Mouse (Mus musculus) lung, embryonic 15.5 days (tissue): ENCODE data around the gene Kcnmb4. TPM values are rescaled to one million over a fixed set of nuclear protein-coding genes. Genes with fewer than 3 reads are reported as not detected.

ENCODE experiments used
- ATAC-seq: fragments of 200-750 bp; cut with Nextera tagmentation; 2 replicates; pipeline ENCODE4 v1.8.0; 2017; ENCODE audit warnings: moderate number of reproducible peaks, borderline replicate concordance; ENCODE audit not compliant: low FRiP score, low TSS enrichment; ENCODE audit errors: extremely low read depth
- H3K27ac ChIP-seq: fragments of 300-500 bp; sonication (generic); 2 replicates; pipeline ENCODE4 v1.5.1; 2015; ENCODE audit warnings: moderate library complexity, mild to moderate bottlenecking, inconsistent platforms
- H3K27me3 ChIP-seq: fragments of 300-500 bp; sonication (generic); 2 replicates; pipeline ENCODE4 v1.6.1; 2015; ENCODE audit warnings: inconsistent platforms
- H3K36me3 ChIP-seq: fragments of 300-500 bp; sonication (generic); 2 replicates; pipeline ENCODE4 v1.6.1; 2015; ENCODE audit warnings: inconsistent platforms
- H3K4me1 ChIP-seq: fragments of 300-500 bp; sonication (generic); 2 replicates; pipeline ENCODE4 v1.6.1; 2015; ENCODE audit warnings: inconsistent platforms
- H3K4me2 ChIP-seq: fragments of 300-500 bp; sonication (generic); 2 replicates; pipeline ENCODE4 v1.6.1; 2015; ENCODE audit warnings: inconsistent platforms, mild to moderate bottlenecking, moderate library complexity
- H3K4me3 ChIP-seq: fragments of 300-500 bp; sonication (generic); 2 replicates; pipeline ENCODE4 v1.5.1; 2015; ENCODE audit warnings: mild to moderate bottlenecking, inconsistent platforms
- H3K9ac ChIP-seq: fragments of 300-500 bp; sonication (generic); 2 replicates; pipeline ENCODE4 v1.6.1; 2015; ENCODE audit warnings: inconsistent platforms
- H3K9me3 ChIP-seq: fragments of 300-500 bp; sonication (generic); 2 replicates; pipeline ENCODE4 v1.6.1; 2016; ENCODE audit warnings: inconsistent platforms
- WGBS: fragments of 180-500 bp; shearing (Covaris S2); methylation state at CpG from one replicate; pipeline ENCODE4 v1.1.7; 2015; 5-methylcytosine and 5-hydroxymethylcytosine counted together
- polyA plus RNA-seq: library from polyadenylated mRNA; unstranded; fragments of >200 nt; fragmentation: Nextera tagmentation; extraction: Ambion mirVana; gene quantifications from 2 replicates; pipeline ENCODE4 v1.2.1, GENCODE M21; 2015

The Kcnmb4 gene
- polyA plus RNA-seq, 1 experiment from 2014 or later: 3.7 TPM

- Histone ChIP-seq H3K9ac (no peak overlapping the region), H3K36me3 (no peaks in the 10 kb centered on the region), H3K27ac (no peak overlapping the region), H3K4me2 (no peak overlapping the region), H3K9me3 (no peaks in the 10 kb centered on the region), H3K27me3 (no peaks in the 10 kb centered on the region), H3K4me1 (no peaks in the 10 kb centered on the region), H3K4me3 (no peak overlapping the region)
- no peak for ATAC-seq
- 70% methylated on average over 24 of the region's 24 CpGs for WGBS
Measured at GRCm38 (mm10) chr10:116418121-116418726, 55.5 kb downstream of the Kcnmb4 start.

GRCm38 (mm10) chr10:116416726-116417125, 57.0 kb downstream of the Kcnmb4 start:
- no peaks in the 10 kb centered on the region for H3K27me3 ChIP-seq
- no peak overlapping the region for H3K27ac ChIP-seq
- no peak overlapping the region for H3K4me2 ChIP-seq
- H3K9ac ChIP-seq: no peak overlapping the region
- no peaks in the 10 kb centered on the region for H3K36me3 ChIP-seq
- no peak overlapping the region for H3K4me3 ChIP-seq
- no peaks in the 10 kb centered on the region for H3K4me1 ChIP-seq
- 38% methylated on average over 5 of the region's 5 CpGs for WGBS
- no peaks in the 10 kb centered on the region for H3K9me3 ChIP-seq
- ATAC-seq: no peak

GRCm38 (mm10) chr10:116416142-116416541, 57.5 kb downstream of the Kcnmb4 start:
- no peaks in the 10 kb centered on the region for H3K4me1 ChIP-seq
- no peak overlapping the region for H3K4me2 ChIP-seq
- ATAC-seq: no peak
- WGBS: 50% methylated on average over 6 of the region's 6 CpGs
- H3K27me3 ChIP-seq: no peaks in the 10 kb centered on the region
- no peak overlapping the region for H3K9ac ChIP-seq
- H3K36me3 ChIP-seq: no peaks in the 10 kb centered on the region
- no peak overlapping the region for H3K27ac ChIP-seq
- no peak overlapping the region for H3K4me3 ChIP-seq
- no peaks in the 10 kb centered on the region for H3K9me3 ChIP-seq

- Histone ChIP-seq H3K27me3 (no peaks in the 10 kb centered on the region), H3K36me3 (no peaks in the 10 kb centered on the region), H3K4me3 (no peak overlapping the region), H3K9me3 (no peaks in the 10 kb centered on the region), H3K4me2 (no peak overlapping the region), H3K9ac (no peak overlapping the region), H3K4me1 (no peaks in the 10 kb centered on the region), H3K27ac (no peak overlapping the region)
- no peak for ATAC-seq
- WGBS: 22% methylated on average over 9 of the region's 9 CpGs
Measured at GRCm38 (mm10) chr10:116410826-116411225, 62.9 kb downstream of the Kcnmb4 start.

- WGBS: 47% methylated on average over 19 of the region's 19 CpGs
- no peak overlapping the region for H3K9ac ChIP-seq
- no peak overlapping the region for H3K4me2 ChIP-seq
- H3K36me3 ChIP-seq: no peaks in the 10 kb centered on the region
- H3K9me3 ChIP-seq: no peaks in the 10 kb centered on the region
- H3K4me1 ChIP-seq: no peaks in the 10 kb centered on the region
- ATAC-seq: no peak
- no peak overlapping the region for H3K27ac ChIP-seq
- H3K4me3 ChIP-seq: no peak overlapping the region
- H3K27me3 ChIP-seq: no peaks in the 10 kb centered on the region
Measured at GRCm38 (mm10) chr10:116407684-116408359, 65.9 kb downstream of the Kcnmb4 start.

GRCm38 (mm10) chr10:116405011-116405410, 68.7 kb downstream of the Kcnmb4 start:
- no peaks in the 10 kb centered on the region for H3K36me3 ChIP-seq
- H3K4me3 ChIP-seq: no peak overlapping the region
- WGBS: 92% methylated on average over 6 of the region's 6 CpGs
- H3K9me3 ChIP-seq: no peaks in the 10 kb centered on the region
- no peak overlapping the region for H3K27ac ChIP-seq
- ATAC-seq: no peak
- no peak overlapping the region for H3K9ac ChIP-seq
- no peaks in the 10 kb centered on the region for H3K27me3 ChIP-seq
- H3K4me1 ChIP-seq: no peaks in the 10 kb centered on the region
- no peak overlapping the region for H3K4me2 ChIP-seq

- H3K27ac ChIP-seq: no peak overlapping the region
- H3K27me3 ChIP-seq: no peaks in the 10 kb centered on the region
- H3K9me3 ChIP-seq: no peaks in the 10 kb centered on the region
- no peaks in the 10 kb centered on the region for H3K4me1 ChIP-seq
- no peaks in the 10 kb centered on the region for H3K36me3 ChIP-seq
- WGBS: 24% methylated on average over 4 of the region's 4 CpGs
- no peak for ATAC-seq
- no peak overlapping the region for H3K9ac ChIP-seq
- H3K4me3 ChIP-seq: no peak overlapping the region
- no peak overlapping the region for H3K4me2 ChIP-seq
Measured at GRCm38 (mm10) chr10:116403679-116404078, 70.0 kb downstream of the Kcnmb4 start.

GRCm38 (mm10) chr10:116402742-116403425, 70.8 kb downstream of the Kcnmb4 start:
- no peaks in the 10 kb centered on the region for H3K27me3 ChIP-seq
- H3K9me3 ChIP-seq: no peaks in the 10 kb centered on the region
- ATAC-seq: no peak
- H3K4me2 ChIP-seq: no peak overlapping the region
- H3K36me3 ChIP-seq: no peaks in the 10 kb centered on the region
- no peak overlapping the region for H3K4me3 ChIP-seq
- H3K9ac ChIP-seq: no peak overlapping the region
- no peak overlapping the region for H3K27ac ChIP-seq
- WGBS: 48% methylated on average over 6 of the region's 6 CpGs
- H3K4me1 ChIP-seq: peaks cover 3% of the 10 kb centered on the region; the same call in 1 of the 2 replicates

- Histone ChIP-seq H3K4me2 (peak overlapping the region; percentile 46), H3K4me1 (peaks cover 15% of the 10 kb centered on the region), H3K27ac (no peak overlapping the region), H3K4me3 (peak overlapping the region; percentile 8; the same call in 1 of the 2 replicates), H3K27me3 (no peaks in the 10 kb centered on the region), H3K36me3 (no peaks in the 10 kb centered on the region), H3K9ac (no peak overlapping the region), H3K9me3 (no peaks in the 10 kb centered on the region)
- no peak for ATAC-seq
- 36% methylated on average over 12 of the region's 12 CpGs for WGBS
Measured at GRCm38 (mm10) chr10:116397973-116398372, 75.7 kb downstream of the Kcnmb4 start.

GRCm38 (mm10) chr10:116397573-116397972, 76.1 kb downstream of the Kcnmb4 start:
- Histone ChIP-seq H3K4me3 (peak overlapping the region; percentile 8; the same call in 1 of the 2 replicates), H3K27ac (no peak overlapping the region), H3K4me2 (peak overlapping the region; percentile 46), H3K9ac (no peak overlapping the region), H3K36me3 (no peaks in the 10 kb centered on the region), H3K9me3 (no peaks in the 10 kb centered on the region), H3K27me3 (no peaks in the 10 kb centered on the region), H3K4me1 (peaks cover 15% of the 10 kb centered on the region)
- WGBS: 39% methylated on average over 14 of the region's 14 CpGs
- no peak for ATAC-seq

GRCm38 (mm10) chr10:116396966-116397365, 76.7 kb downstream of the Kcnmb4 start:
- H3K9me3 ChIP-seq: no peaks in the 10 kb centered on the region
- peaks cover 15% of the 10 kb centered on the region for H3K4me1 ChIP-seq
- 89% methylated on average over 13 of the region's 13 CpGs for WGBS
- no peak overlapping the region for H3K4me3 ChIP-seq
- H3K27ac ChIP-seq: no peak overlapping the region
- ATAC-seq: no peak
- H3K36me3 ChIP-seq: no peaks in the 10 kb centered on the region
- H3K27me3 ChIP-seq: no peaks in the 10 kb centered on the region
- no peak overlapping the region for H3K4me2 ChIP-seq
- H3K9ac ChIP-seq: no peak overlapping the region

- no peaks in the 10 kb centered on the region for H3K27me3 ChIP-seq
- ATAC-seq: no peak
- WGBS: 73% methylated on average over 5 of the region's 5 CpGs
- no peaks in the 10 kb centered on the region for H3K36me3 ChIP-seq
- no peak overlapping the region for H3K27ac ChIP-seq
- no peak overlapping the region for H3K4me2 ChIP-seq
- H3K4me3 ChIP-seq: no peak overlapping the region
- H3K9me3 ChIP-seq: no peaks in the 10 kb centered on the region
- H3K4me1 ChIP-seq: peaks cover 15% of the 10 kb centered on the region
- H3K9ac ChIP-seq: no peak overlapping the region
Measured at GRCm38 (mm10) chr10:116396279-116396678, 77.4 kb downstream of the Kcnmb4 start.
